Mouse (Mus musculus) olfactory bulb, adult 2 months (tissue): Measurements from ENCODE around the gene Spdef.

Source experiments
- CTCF ChIP-seq: fragments of 200-500 bp; IDR thresholded peaks from 2 replicates; pipeline ENCODE4 v1.5.1; 2012; ENCODE audit warnings: low read depth, mild to moderate bottlenecking, low read length, moderate library complexity; ENCODE audit not compliant: insufficient read depth
- POLR2A ChIP-seq: fragments of 200-500 bp; IDR thresholded peaks from 2 replicates; pipeline ENCODE4 v1.6.1; 2012; ENCODE audit warnings: mild to moderate bottlenecking, low read depth, low read length, moderate library complexity; ENCODE audit not compliant: insufficient read depth

DNA sequence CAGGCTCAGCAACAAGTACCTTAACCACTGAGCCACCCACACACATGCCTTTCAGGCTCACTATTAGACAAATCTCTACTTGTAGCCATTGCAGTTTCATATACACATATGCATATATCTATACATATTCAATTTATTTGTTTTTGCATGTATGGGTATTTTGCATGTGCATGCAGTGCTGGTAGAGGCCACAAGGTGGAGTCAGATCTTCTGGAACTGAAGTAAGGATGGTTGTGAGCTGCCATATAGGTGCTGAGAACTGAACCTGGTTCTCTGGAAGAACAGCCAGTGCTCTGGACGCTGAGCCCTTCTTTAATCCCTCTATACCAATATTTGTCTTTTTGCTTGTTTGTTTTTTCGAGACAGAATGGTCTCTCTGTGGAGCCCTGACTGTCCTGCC lies 35.7 kb upstream of the Spdef start:
- no peak for TF ChIP-seq CTCF
- no peak for TF ChIP-seq POLR2A
